Mouse (Mus musculus): ENCODE measurements around the gene Cd3g.

Cd3g gene

GRCm38 (mm10) chr9:44941756-44942155 is 38.5 kb downstream of the Cd3g start:
- in situ Hi-C loops (cut with MboI; ENCODE audit: unreplicated experiment in 2 of 2), result loop anchor here (10.0 to 25.0 kb wide), 2 partner anchors 104 to 127 kb away; no protein-coding TSS in a partner anchor

- in situ Hi-C loops (cut with MboI; ENCODE audit: unreplicated experiment in 2 of 2), result no loop called here
Observed at GRCm38 (mm10) chr9:44921543-44921942, 58.7 kb downstream of the Cd3g start.

- in situ Hi-C loops (cut with MboI; ENCODE audit: unreplicated experiment in 2 of 2), result no loop called here
Observed at GRCm38 (mm10) chr9:44921123-44921468, 59.1 kb downstream of the Cd3g start.

DNA sequence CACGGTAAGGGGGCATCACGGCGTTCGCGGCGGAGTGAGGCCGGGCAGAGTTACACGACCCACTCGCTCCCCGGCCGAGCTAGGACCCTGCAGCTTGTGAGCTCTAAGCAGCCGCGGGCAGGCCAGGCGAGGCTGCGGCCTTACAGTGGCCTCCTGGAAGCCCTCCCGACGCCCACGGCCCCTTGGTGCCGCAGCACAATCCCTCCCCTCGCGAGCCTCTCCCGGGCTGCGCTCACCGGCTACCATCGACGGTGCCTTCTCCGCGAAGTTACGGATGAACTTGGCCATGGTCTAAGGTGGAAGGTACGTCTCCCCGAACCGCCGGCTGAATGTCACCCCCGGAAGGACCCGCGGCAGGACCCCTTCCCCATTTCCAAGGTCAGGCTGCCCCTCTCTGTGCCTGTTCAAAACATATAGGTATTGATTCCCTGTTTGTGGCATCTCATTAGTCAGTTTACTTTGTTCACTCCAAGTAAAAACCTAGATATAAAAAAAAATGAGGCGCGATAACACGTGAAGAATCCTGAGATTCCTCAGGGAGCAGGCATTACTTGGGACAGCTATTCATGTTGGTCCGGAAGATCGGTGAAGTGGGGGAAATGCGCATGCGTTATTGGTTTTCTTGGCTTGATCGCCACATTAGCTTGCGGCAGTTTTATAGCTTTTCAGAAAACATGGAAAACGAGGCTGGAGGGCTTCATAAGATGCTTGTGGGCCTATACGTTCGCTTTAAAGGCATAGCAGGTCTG is 59.7 kb downstream of the Cd3g start, which contains the start of gene Atp5l:
TSS of gene Atp5l (minus strand) at position 369 of the 749 bp plus-strand sequence.
- in situ Hi-C loops (cut with MboI; ENCODE audit: unreplicated experiment in 2 of 2), result no loop called here

DNA sequence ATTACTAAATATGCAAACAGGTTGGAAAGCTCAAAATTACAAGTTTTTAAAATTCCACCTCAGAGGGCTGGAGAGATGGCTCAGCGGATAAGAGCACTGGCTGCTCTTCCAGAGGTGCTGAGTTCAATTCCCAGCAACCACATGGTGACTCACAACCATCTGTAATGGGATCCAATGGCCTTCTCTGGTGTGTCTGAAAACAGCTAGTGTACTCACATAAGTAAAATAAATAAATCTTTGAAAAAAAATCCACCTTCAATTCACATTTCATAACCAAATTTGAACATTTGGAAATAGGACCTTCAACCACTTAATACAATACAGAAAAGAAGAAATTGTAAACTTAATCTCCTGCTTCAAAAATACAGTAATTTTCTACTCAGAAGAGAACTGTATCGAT is 60.6 kb downstream of the Cd3g start:
- in situ Hi-C loops (cut with MboI; ENCODE audit: unreplicated experiment in 2 of 2), result loop anchor here in 1 of 2 experiments (10.0 kb wide), 2 partner anchors 225 to 465 kb away; no protein-coding TSS in a partner anchor
